Mouse (Mus musculus) brown adipose tissue, adult 24 weeks (tissue): ENCODE data around the gene 4930402F06Rik. TPM values are rescaled to one million over a fixed set of nuclear protein-coding genes. Genes with fewer than 3 reads are reported as not detected.

Source experiments
- H3K27ac ChIP-seq: fragments of 200-500 bp; replicated peaks from 2 replicates; pipeline ENCODE4 v1.5.1; 2012; ENCODE audit warnings: low read depth, mild to moderate bottlenecking, low read length
- H3K4me1 ChIP-seq: fragments of 200-500 bp; 2 replicates; pipeline ENCODE4 v1.6.1; 2012; ENCODE audit warnings: low read length, mixed read lengths; ENCODE audit not compliant: control insufficient read depth, insufficient read depth, insufficient read length
- H3K4me3 ChIP-seq: fragments of 200-500 bp; 2 replicates; pipeline ENCODE4 v1.5.1; 2012; ENCODE audit warnings: low read depth, mild to moderate bottlenecking, low read length, moderate library complexity; ENCODE audit not compliant: insufficient read depth
- polyA plus RNA-seq: library from polyadenylated mRNA; stranded (reverse); fragments of >200 nt; gene quantifications from 2 replicates; pipeline ENCODE4 v1.2.4, GENCODE M21; 2012; ENCODE audit not compliant: missing spikeins, insufficient read depth, insufficient read length

Gene 4930402F06Rik
- polyA plus RNA-seq, 1 experiment, result not detected

GRCm38 (mm10) chr2:35338036-35338435, 58.9 kb downstream of the 4930402F06Rik start:
- H3K27ac ChIP-seq, result peak overlapping the region; percentile 82

GRCm38 (mm10) chr2:35337419-35337818, 59.6 kb downstream of the 4930402F06Rik start:
- Histone ChIP-seq H3K4me3 (peak overlapping the region; percentile 61), H3K27ac (peak overlapping the region; percentile 85), H3K4me1 (peaks cover 29% of the 10 kb centered on the region)

More at GRCm38 (mm10) chr2:35338036-35338435, 58.9 kb downstream of the 4930402F06Rik start:
- Histone ChIP-seq H3K4me3 (no peak overlapping the region), H3K4me1 (peaks cover 24% of the 10 kb centered on the region)

GRCm38 (mm10) chr2:35336388-35337280, 60.3 kb downstream of the 4930402F06Rik start, which contains the start of gene Stom:
Stom (minus strand) TSS chr2:35336976.
- H3K4me3 ChIP-seq, result peak within 1 kb of the TSS; percentile 85
- H3K27ac ChIP-seq, result peak within 1 kb of the TSS; percentile 85
- H3K4me1 ChIP-seq, result peaks cover 33% of the 10 kb centered on the region

- Histone ChIP-seq H3K4me3 (peak overlapping the region; percentile 85), H3K27ac (peak overlapping the region; percentile 83), H3K4me1 (peaks cover 33% of the 10 kb centered on the region)
Measured at GRCm38 (mm10) chr2:35335620-35336019, 61.4 kb downstream of the 4930402F06Rik start.

- Histone ChIP-seq H3K4me3 (no peak overlapping the region), H3K4me1 (peaks cover 31% of the 10 kb centered on the region), H3K27ac (no peak overlapping the region)
Measured at GRCm38 (mm10) chr2:35333670-35334069, 63.3 kb downstream of the 4930402F06Rik start.

GRCm38 (mm10) chr2:35331205-35331604, 65.8 kb downstream of the 4930402F06Rik start:
- Histone ChIP-seq H3K4me3 (no peak overlapping the region), H3K27ac (no peak overlapping the region), H3K4me1 (peaks cover 34% of the 10 kb centered on the region)

GRCm38 (mm10) chr2:35329061-35329460, 67.9 kb downstream of the 4930402F06Rik start:
- Histone ChIP-seq H3K4me1 (peaks cover 23% of the 10 kb centered on the region), H3K4me3 (no peak overlapping the region), H3K27ac (peak overlapping the region; percentile 42; the same call in 1 of the 2 replicates)

- peaks cover 22% of the 10 kb centered on the region for H3K4me1 ChIP-seq
- H3K27ac ChIP-seq, result peak overlapping the region; percentile 54
- H3K4me3 ChIP-seq, result peak overlapping the region; percentile 19; the same call in 1 of the 2 replicates
Measured at GRCm38 (mm10) chr2:35328064-35328792, 68.7 kb downstream of the 4930402F06Rik start.

- H3K4me3 ChIP-seq, result peak overlapping the region; percentile 29; the same call in 1 of the 2 replicates
- peaks cover 16% of the 10 kb centered on the region for H3K4me1 ChIP-seq
- peak overlapping the region; percentile 50 for H3K27ac ChIP-seq
Measured at GRCm38 (mm10) chr2:35327583-35327982, 69.4 kb downstream of the 4930402F06Rik start.

- H3K4me3 ChIP-seq, result no peak overlapping the region
- peak overlapping the region; percentile 45 for H3K27ac ChIP-seq
- peaks cover 12% of the 10 kb centered on the region for H3K4me1 ChIP-seq
Measured at GRCm38 (mm10) chr2:35326931-35327330, 70.0 kb downstream of the 4930402F06Rik start.

- no peak overlapping the region for H3K27ac ChIP-seq
- no peak overlapping the region for H3K4me3 ChIP-seq
- H3K4me1 ChIP-seq, result peaks cover 12% of the 10 kb centered on the region
Measured at GRCm38 (mm10) chr2:35325930-35326329, 71.0 kb downstream of the 4930402F06Rik start.

Other genes starting within 250 kb of the 4930402F06Rik start
- 114 and 128 TPM in 2 replicates for gene Rab14, start 196.1 kb downstream of the 4930402F06Rik start, polyA plus RNA-seq
- 804 and 896 TPM in 2 replicates for gene Gsn, start 140.8 kb downstream of the 4930402F06Rik start, polyA plus RNA-seq
- 230 and 257 TPM in 2 replicates for gene Stom, start 60.2 kb downstream of the 4930402F06Rik start, polyA plus RNA-seq
- gene 4930568D16Rik, start 29.4 kb downstream of the 4930402F06Rik start, polyA plus RNA-seq, result not detected in 2 replicates
- gene Ggta1, start 66.1 kb upstream of the 4930402F06Rik start, polyA plus RNA-seq, result 8.8 and 14.5 TPM in 2 replicates
- 14.3 and 19.1 TPM in 2 replicates for gene Dab2ip, start 161.1 kb upstream of the 4930402F06Rik start, polyA plus RNA-seq